In genomic region chr7:44870614-44871013, GRCm38 (mm10) we compare ENCODE assay signal across 9 mouse cellular contexts. TPM values are rescaled to one million over a fixed set of nuclear protein-coding genes. Genes with fewer than 3 reads are reported as not detected.
DNase-seq lines count a peak whose midpoint lies in the region; ATAC-seq and TF ChIP-seq lines count a peak whose summit lies in the region.
"Had no signal": no experiment of that assay in that cellular context is flagged by ENCODE, and none has a peak within 500 bp of the region (broad histone marks: within the 10 kb centered on the region; RNA-seq: fewer than 3 reads in every experiment).

No protein-coding gene starts in this region.

- no peak for ATAC-seq in heart, embryonic 11.5 days (replicated peaks; ENCODE audit: insufficient number of reproducible peaks, low FRiP score, low TSS enrichment)
- no peak for ATAC-seq in forebrain, postnatal 0 days
- no peak for ATAC-seq in liver, embryonic 15.5 days (ENCODE audit: insufficient read depth)

- peaks cover 32% of the 10 kb centered on the region for H3K79me2 ChIP-seq in C2C12 (ENCODE audit: control insufficient read depth, insufficient read depth)

- no peaks in the 10 kb centered on the region for H3K9me3 ChIP-seq in heart, embryonic 11.5 days (replicated peaks; ENCODE audit: control insufficient read depth, low read length)
- no peaks in the 10 kb centered on the region for H3K9me3 ChIP-seq in forebrain, postnatal 0 days (ENCODE audit: low read length)
- H3K9me3 ChIP-seq in liver, embryonic 15.5 days (replicated peaks) = no peaks in the 10 kb centered on the region

- H3K9ac ChIP-seq in heart, embryonic 11.5 days (ENCODE audit: low read depth, low read length) = peak overlapping the region; percentile 100
- H3K9ac ChIP-seq in forebrain, postnatal 0 days = no peak overlapping the region
- H3K9ac ChIP-seq in liver, embryonic 15.5 days = peak overlapping the region; percentile 77; the same call in 1 of the 2 replicates

- H3K4me1 ChIP-seq in heart, embryonic 11.5 days (ENCODE audit: control insufficient read depth, insufficient read depth, low read length) = peaks cover 44% of the 10 kb centered on the region
- peaks cover 18% of the 10 kb centered on the region for H3K4me1 ChIP-seq in forebrain, postnatal 0 days (ENCODE audit: insufficient read depth)
- H3K4me1 ChIP-seq in liver, embryonic 15.5 days (replicated peaks) = peaks cover 58% of the 10 kb centered on the region

- peak overlapping the region; percentile 82 for H3K4me2 ChIP-seq in heart, embryonic 11.5 days
- H3K4me2 ChIP-seq in forebrain, postnatal 0 days (ENCODE audit: low read depth) = peak overlapping the region; percentile 80
- H3K4me2 ChIP-seq in liver, embryonic 15.5 days = peak overlapping the region; percentile 98

- peak overlapping the region; percentile 97 for H3K4me3 ChIP-seq in heart, embryonic 11.5 days (ENCODE audit: low read depth, low read length)
- no peak overlapping the region for H3K4me3 ChIP-seq in C2C12 (ENCODE audit: insufficient read depth, poor library complexity, severe bottlenecking)
- 0 out of 2 replicates have a peak overlapping the region, but pooled peaks have one; percentile 82 for H3K4me3 ChIP-seq in forebrain, postnatal 0 days (ENCODE audit: low read depth, low read length)
- H3K4me3 ChIP-seq in liver, embryonic 15.5 days (replicated peaks) = no peak overlapping the region

- peak overlapping the region; percentile 44 for H3ac ChIP-seq in C2C12 (ENCODE audit: control insufficient read depth, insufficient read length, low read depth)

- no peak for DNase-seq in heart, adult 9 months (ENCODE audit: low spot score in 2 of 2)
- DNase-seq in forebrain, postnatal 0 days = no peak
- DNase-seq in T-cell, adult 2 months (ENCODE audit: low spot score) = no peak
- no peak for DNase-seq in urinary bladder, postnatal 36 days (ENCODE audit: low spot score in 2 of 2)
- no peak for DNase-seq in ovary, postnatal 36 days (ENCODE audit: low spot score)
- DNase-seq: adrenal gland, adult 8-10 months had no signal

- peaks cover 28% of the 10 kb centered on the region for H3K79me3 ChIP-seq in C2C12 (ENCODE audit: low read depth)

- H3K27ac ChIP-seq in heart, embryonic 11.5 days (ENCODE audit: low read depth, low read length) = peak overlapping the region; percentile 100
- peak overlapping the region; percentile 96 for H3K27ac ChIP-seq in forebrain, postnatal 0 days (ENCODE audit: low read depth, low read length)
- H3K27ac ChIP-seq in liver, embryonic 15.5 days (replicated peaks) = peak overlapping the region; percentile 95; the same call in 1 of the 2 replicates

- no peak for TF ChIP-seq CTCF in C2C12 (IDR thresholded peaks at IDR 0.05; ENCODE audit: control insufficient read depth, insufficient read depth, insufficient read length)
- no peak for TF ChIP-seq CTCF in forebrain, postnatal 0 days (IDR thresholded peaks at IDR 0.05; ENCODE audit: low read depth)

- H3K27me3 ChIP-seq in heart, embryonic 11.5 days (ENCODE audit: control insufficient read depth, insufficient read depth, low read length) = no peaks in the 10 kb centered on the region
- H3K27me3 ChIP-seq in C2C12 (ENCODE audit: control insufficient read depth, insufficient read depth, insufficient read length) = no peaks in the 10 kb centered on the region
- no peaks in the 10 kb centered on the region for H3K27me3 ChIP-seq in forebrain, postnatal 0 days (ENCODE audit: insufficient read depth, low read length)
- peaks cover 10% of the 10 kb centered on the region; the same call in 1 of the 2 replicates for H3K27me3 ChIP-seq in liver, embryonic 15.5 days

- 82% methylated on average over 6 of the region's 6 CpGs for WGBS in heart, embryonic 11.5 days (ENCODE audit: insufficient replicate concordance)
- WGBS in forebrain, postnatal 0 days = 74% methylated on average over 6 of the region's 6 CpGs
- 76% methylated on average over 6 of the region's 6 CpGs for WGBS in liver, embryonic 15.5 days (ENCODE audit: insufficient replicate concordance)

- no peaks in the 10 kb centered on the region for H3K36me3 ChIP-seq in heart, embryonic 11.5 days (ENCODE audit: control insufficient read depth, insufficient read depth, low read length)
- H3K36me3 ChIP-seq in C2C12 (ENCODE audit: control insufficient read depth, insufficient read depth) = peaks cover 5% of the 10 kb centered on the region
- H3K36me3 ChIP-seq in forebrain, postnatal 0 days (ENCODE audit: insufficient read depth) = peaks cover 3% of the 10 kb centered on the region; the same call in 1 of the 2 replicates
- H3K36me3 ChIP-seq in liver, embryonic 15.5 days (replicated peaks) = no peaks in the 10 kb centered on the region

TF ChIP-seq in C2C12, 6 proteins besides CTCF, POLR2A, EP300 and RAD21:
- TF ChIP-seq MYOD1 (IDR thresholded peaks at IDR 0.05; ENCODE audit: control insufficient read depth, insufficient read length, low read depth) (no peak), CEBPB (IDR thresholded peaks at IDR 0.05; ENCODE audit: low read depth) (no peak), USF1 (IDR thresholded peaks at IDR 0.05; ENCODE audit: low read depth) (no peak), FOSL1 (IDR thresholded peaks at IDR 0.05; ENCODE audit: insufficient read depth, low read length, poor library complexity, severe bottlenecking) (no peak), MAX (IDR thresholded peaks at IDR 0.05) (no peak), MYOG (IDR thresholded peaks at IDR 0.05; ENCODE audit: control insufficient read depth, extremely low read depth, insufficient read length) (no peak)

RNA-seq across cellular contexts. Expression of gene Ptov1, which starts 1.0 kb away (rescaled TPM):
- 205 and 218 TPM in 2 replicates for polyA plus RNA-seq in heart, embryonic 11.5 days (2014; fragmentation: Nextera tagmentation; extraction: Ambion mirVana)
- polyA plus RNA-seq in C2C12 (2012; fragmentation: generic; extraction: Trizol) = 221 TPM
- total RNA-seq in forebrain, postnatal 0 days (2014; rRNA removed) = 404 and 498 TPM in 2 replicates
- 495 and 513 TPM in 2 replicates for polyA plus RNA-seq in forebrain, postnatal 0 days (2015; fragmentation: Nextera tagmentation; extraction: Ambion mirVana)
- 54.1 and 59.1 TPM in 2 replicates for polyA plus RNA-seq in liver, embryonic 15.5 days (2015; fragmentation: Nextera tagmentation; extraction: Ambion mirVana)

RNA-seq across cellular contexts. Expression of gene Pnkp, which starts 13.7 kb away (rescaled TPM):
- 18.9 and 19.2 TPM in 2 replicates for polyA plus RNA-seq in heart, embryonic 11.5 days (2014; fragmentation: Nextera tagmentation; extraction: Ambion mirVana)
- 32.0 TPM for polyA plus RNA-seq in C2C12 (2012; fragmentation: generic; extraction: Trizol)
- total RNA-seq in forebrain, postnatal 0 days (2014; rRNA removed) = 30.5 and 31.0 TPM in 2 replicates
- polyA plus RNA-seq in forebrain, postnatal 0 days (2015; fragmentation: Nextera tagmentation; extraction: Ambion mirVana) = 27.2 and 29.8 TPM in 2 replicates
- 23.8 and 28.9 TPM in 2 replicates for polyA plus RNA-seq in liver, embryonic 15.5 days (2015; fragmentation: Nextera tagmentation; extraction: Ambion mirVana)

RNA-seq across cellular contexts. Expression of gene Tbc1d17, which starts 21.7 kb away (rescaled TPM):
- polyA plus RNA-seq in heart, embryonic 11.5 days (2014; fragmentation: Nextera tagmentation; extraction: Ambion mirVana) = 48.2 and 49.2 TPM in 2 replicates
- polyA plus RNA-seq in C2C12 (2012; fragmentation: generic; extraction: Trizol) = 38.4 TPM
- 71.9 and 378 TPM in 2 replicates for total RNA-seq in forebrain, postnatal 0 days (2014; rRNA removed)
- 87.8 and 115 TPM in 2 replicates for polyA plus RNA-seq in forebrain, postnatal 0 days (2015; fragmentation: Nextera tagmentation; extraction: Ambion mirVana)
- polyA plus RNA-seq in liver, embryonic 15.5 days (2015; fragmentation: Nextera tagmentation; extraction: Ambion mirVana) = 26.1 and 29.4 TPM in 2 replicates

RNA-seq across cellular contexts. Expression of gene Akt1s1, which starts 21.8 kb away (rescaled TPM):
- 38.6 and 53.9 TPM in 2 replicates for polyA plus RNA-seq in heart, embryonic 11.5 days (2014; fragmentation: Nextera tagmentation; extraction: Ambion mirVana)
- polyA plus RNA-seq in C2C12 (2012; fragmentation: generic; extraction: Trizol) = 208 TPM
- 89.9 and 109 TPM in 2 replicates for total RNA-seq in forebrain, postnatal 0 days (2014; rRNA removed)
- polyA plus RNA-seq in forebrain, postnatal 0 days (2015; fragmentation: Nextera tagmentation; extraction: Ambion mirVana) = 105 and 112 TPM in 2 replicates
- polyA plus RNA-seq in liver, embryonic 15.5 days (2015; fragmentation: Nextera tagmentation; extraction: Ambion mirVana) = 27.7 and 32.3 TPM in 2 replicates

RNA-seq across cellular contexts. Expression of gene Med25, which starts 21.9 kb away (rescaled TPM):
- polyA plus RNA-seq in heart, embryonic 11.5 days (2014; fragmentation: Nextera tagmentation; extraction: Ambion mirVana) = 47.3 and 51.9 TPM in 2 replicates
- polyA plus RNA-seq in C2C12 (2012; fragmentation: generic; extraction: Trizol) = 43.9 TPM
- 113 and 148 TPM in 2 replicates for total RNA-seq in forebrain, postnatal 0 days (2014; rRNA removed)
- polyA plus RNA-seq in forebrain, postnatal 0 days (2015; fragmentation: Nextera tagmentation; extraction: Ambion mirVana) = 142 and 151 TPM in 2 replicates
- polyA plus RNA-seq in liver, embryonic 15.5 days (2015; fragmentation: Nextera tagmentation; extraction: Ambion mirVana) = 46.8 and 56.2 TPM in 2 replicates

Comparison
In these comparisons a context has a peak if more than half of its experiments do, and no peak if none do; other contexts are left out.
1. H3K4me3 ChIP-seq: peak in heart, embryonic 11.5 days (single experiment) and forebrain, postnatal 0 days (single experiment); none in C2C12 (single experiment) and liver, embryonic 15.5 days (single experiment).
2. Peak in every context shown above with its lines, with median percentiles within 50 percentile points of each other: H3K27ac ChIP-seq and H3K4me2 ChIP-seq.